Mouse (Mus musculus): ENCODE data around the gene Parva.

GRCm38 (mm10) chr7:112604209-112604608, 176.9 kb downstream of the Parva start:
- TF ChIP-seq CTCF (conservative IDR thresholded peaks at IDR 0.05; ENCODE audit: low read length) (no peak), POU5F1 (IDR thresholded peaks at IDR 0.05; ENCODE audit: borderline replicate concordance, low read length) (no peak)
